Mouse (Mus musculus) C2C12 (cell line): ENCODE results near the gene Mapk7. TPM values are rescaled to one million over a fixed set of nuclear protein-coding genes. Genes with fewer than 3 reads are reported as not detected.

Experiments used
- H3K27me3 ChIP-seq: one replicate; pipeline ENCODE4 v1.6.1; 2011; ENCODE audit not compliant: control insufficient read depth, insufficient read depth, insufficient read length
- H3K36me3 ChIP-seq: one replicate; pipeline ENCODE4 v1.6.1; 2011; ENCODE audit not compliant: control insufficient read depth, insufficient read depth
- H3K4me3 ChIP-seq: one replicate; pipeline ENCODE4 v1.5.1; 2011; ENCODE audit warnings: mild to moderate bottlenecking, control low read depth; ENCODE audit not compliant: poor library complexity, insufficient read depth, severe bottlenecking
- H3K79me2 ChIP-seq: one replicate; pipeline ENCODE4 v1.6.1; 2011; ENCODE audit not compliant: control insufficient read depth, insufficient read depth
- H3K79me3 ChIP-seq: one replicate; pipeline ENCODE4 v1.6.1; 2011; ENCODE audit warnings: low read depth, control low read depth
- H3ac ChIP-seq: one replicate; pipeline ENCODE3; 2011; ENCODE audit warnings: low read depth; ENCODE audit not compliant: control insufficient read depth, insufficient read length
- CEBPB ChIP-seq: IDR thresholded peaks from one replicate; pipeline ENCODE4 v1.6.1; 2011; ENCODE audit warnings: low read depth, mild to moderate bottlenecking, control low read depth, moderate library complexity
- CTCF ChIP-seq: IDR thresholded peaks from one replicate; pipeline ENCODE4 v1.5.1; 2011; ENCODE audit not compliant: control insufficient read depth, insufficient read depth, insufficient read length
- FOSL1 ChIP-seq: IDR thresholded peaks from one replicate; pipeline ENCODE4 v1.8.0; 2011; ENCODE audit warnings: mild to moderate bottlenecking, low read length; ENCODE audit not compliant: poor library complexity, insufficient read depth, severe bottlenecking
- MAX ChIP-seq: IDR thresholded peaks from one replicate; pipeline ENCODE4 v1.6.1; 2011; ENCODE audit warnings: mild to moderate bottlenecking, control low read depth
- MYOD1 ChIP-seq: IDR thresholded peaks from one replicate; pipeline ENCODE4 v1.6.1; 2011; ENCODE audit warnings: low read depth; ENCODE audit not compliant: control insufficient read depth, insufficient read length
- MYOG ChIP-seq: IDR thresholded peaks from one replicate; pipeline ENCODE4 v1.6.1; 2011; ENCODE audit not compliant: control insufficient read depth, insufficient read length; ENCODE audit errors: extremely low read depth
- USF1 ChIP-seq: IDR thresholded peaks from one replicate; pipeline ENCODE4 v1.6.1; 2011; ENCODE audit warnings: low read depth, mild to moderate bottlenecking, control low read depth, moderate library complexity
- polyA plus RNA-seq: library from polyadenylated mRNA; unstranded; fragments of >200 nt; fragmentation: generic; extraction: Trizol; gene quantifications from one replicate; pipeline ENCODE4 v1.2.1, GENCODE M21; 2012; ENCODE audit warnings: missing spikeins

Mapk7 gene
- polyA plus RNA-seq, 1 experiment, result 21.3 TPM

DNA sequence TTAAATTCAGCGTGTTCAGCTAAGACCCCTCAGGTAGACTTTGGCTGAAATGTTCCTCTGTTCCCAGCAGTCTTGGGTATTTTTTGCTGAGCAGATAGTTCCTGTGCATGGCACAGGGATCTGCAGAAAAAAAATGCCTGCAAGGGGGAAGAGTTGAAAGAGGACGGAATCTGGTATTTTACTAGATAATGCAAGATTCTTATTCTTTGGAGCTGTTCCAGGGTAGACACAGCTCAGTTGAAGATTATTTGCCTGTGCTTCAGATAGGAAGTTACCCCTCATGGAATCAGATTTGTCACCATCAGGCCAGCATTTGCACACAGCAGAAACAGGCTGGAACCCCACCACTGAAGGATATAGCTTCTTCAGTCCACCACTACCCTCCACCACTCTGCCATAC is 1.3 kb upstream of the Mapk7 start:
- peaks cover 33% of the 10 kb centered on the region for H3K79me2 ChIP-seq
- H3K27me3 ChIP-seq, result no peaks in the 10 kb centered on the region
- no peak overlapping the region for H3K4me3 ChIP-seq
- H3K36me3 ChIP-seq, result peaks cover 23% of the 10 kb centered on the region
- no peak overlapping the region for H3ac ChIP-seq
- H3K79me3 ChIP-seq, result peaks cover 25% of the 10 kb centered on the region
- TF ChIP-seq CTCF, result no peak
- TF ChIP-seq MAX, result no peak
- TF ChIP-seq FOSL1, result no peak
- no peak for TF ChIP-seq USF1
- TF ChIP-seq MYOD1, result no peak
- no peak for TF ChIP-seq MYOG
- TF ChIP-seq CEBPB, result no peak

DNA sequence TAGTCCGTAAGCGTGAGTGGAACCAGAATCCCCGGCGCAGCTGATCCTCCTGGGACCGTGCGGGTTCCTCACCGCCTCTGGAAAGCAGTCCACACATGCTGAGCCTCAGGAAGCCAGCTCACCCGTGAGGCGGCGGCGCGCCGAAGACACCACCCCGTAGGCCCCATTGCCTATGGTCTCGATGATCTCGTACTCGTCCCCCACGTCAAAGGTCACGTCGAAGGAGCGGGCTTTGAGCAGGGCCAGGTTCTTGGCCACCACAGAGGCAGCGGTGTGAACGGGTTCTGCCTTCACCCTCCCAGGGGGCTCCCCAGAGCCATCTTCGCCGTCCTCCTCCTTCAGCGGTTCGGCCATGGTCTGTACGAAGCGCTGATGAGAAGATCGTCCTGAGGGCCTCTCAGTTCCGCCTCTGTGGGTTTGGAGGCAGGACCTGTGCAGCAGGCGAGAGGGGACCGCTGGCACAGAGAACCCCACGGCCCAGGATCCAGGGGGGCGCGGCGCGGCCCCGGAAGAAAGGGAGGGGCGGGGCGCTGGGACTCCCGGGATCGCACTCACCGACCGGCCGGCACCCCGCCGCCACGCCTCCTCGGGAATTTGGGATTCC is 579 bp downstream of the Mapk7 start:
- Histone ChIP-seq H3K79me2 (peaks cover 41% of the 10 kb centered on the region), H3K4me3 (peak overlapping the region; percentile 94), H3K36me3 (peaks cover 42% of the 10 kb centered on the region), H3K79me3 (peaks cover 25% of the 10 kb centered on the region), H3K27me3 (no peaks in the 10 kb centered on the region), H3ac (peak overlapping the region; percentile 98)
- TF ChIP-seq MYOD1 (no peak), USF1 (no peak), MYOG (no peak), MAX (peak; percentile 18), FOSL1 (no peak)

GRCm38 (mm10) chr11:61492749-61493401 is 1.3 kb downstream of the Mapk7 start:
- peaks cover 25% of the 10 kb centered on the region for H3K79me3 ChIP-seq
- H3K79me2 ChIP-seq, result peaks cover 41% of the 10 kb centered on the region
- H3K27me3 ChIP-seq, result no peaks in the 10 kb centered on the region
- H3ac ChIP-seq, result no peak overlapping the region
- peak; percentile 10 for TF ChIP-seq CEBPB
- TF ChIP-seq USF1, result no peak
- TF ChIP-seq MYOD1, result no peak
- peaks cover 49% of the 10 kb centered on the region for H3K36me3 ChIP-seq
- peak overlapping the region; percentile 94 for H3K4me3 ChIP-seq

- Histone ChIP-seq H3ac (no peak overlapping the region), H3K4me3 (no peak overlapping the region), H3K79me2 (peaks cover 41% of the 10 kb centered on the region), H3K79me3 (peaks cover 25% of the 10 kb centered on the region), H3K36me3 (peaks cover 49% of the 10 kb centered on the region), H3K27me3 (no peaks in the 10 kb centered on the region)
- TF ChIP-seq USF1 (no peak), MYOG (no peak)
Observed at GRCm38 (mm10) chr11:61490944-61491520, 3.2 kb downstream of the Mapk7 start.

DNA sequence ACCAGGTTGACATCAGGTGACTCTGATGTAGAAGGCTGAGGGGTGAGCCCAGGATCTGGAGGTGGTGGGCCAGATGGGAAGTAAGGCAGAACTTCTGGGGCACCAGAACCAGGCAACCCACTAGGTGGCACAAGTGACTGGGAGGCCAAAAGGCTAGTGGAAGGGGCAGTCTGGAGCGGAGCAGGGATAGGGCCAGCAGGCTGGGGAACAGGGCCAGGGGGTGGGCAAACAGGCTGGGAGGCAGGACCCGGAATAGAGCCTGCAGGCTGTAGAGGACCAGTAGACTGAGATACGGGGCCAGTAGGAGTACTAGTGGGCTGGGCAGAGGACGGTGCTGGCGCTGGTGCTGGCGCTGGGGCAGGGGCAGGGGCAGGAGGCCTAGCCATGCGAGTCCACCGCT is 4.3 kb downstream of the Mapk7 start:
- H3K36me3 ChIP-seq, result peaks cover 49% of the 10 kb centered on the region
- TF ChIP-seq CEBPB, result no peak
- no peak for TF ChIP-seq MYOG
- TF ChIP-seq FOSL1, result no peak
- no peak for TF ChIP-seq CTCF
- no peak for TF ChIP-seq USF1
- TF ChIP-seq MAX, result no peak
- TF ChIP-seq MYOD1, result no peak
- H3K79me2 ChIP-seq, result peaks cover 41% of the 10 kb centered on the region
- H3K4me3 ChIP-seq, result no peak overlapping the region
- H3ac ChIP-seq, result no peak overlapping the region
- peaks cover 25% of the 10 kb centered on the region for H3K79me3 ChIP-seq
- no peaks in the 10 kb centered on the region for H3K27me3 ChIP-seq

- Histone ChIP-seq H3K79me2 (peaks cover 41% of the 10 kb centered on the region), H3K36me3 (peaks cover 49% of the 10 kb centered on the region), H3K27me3 (no peaks in the 10 kb centered on the region), H3K4me3 (no peak overlapping the region), H3ac (no peak overlapping the region), H3K79me3 (peaks cover 25% of the 10 kb centered on the region)
- TF ChIP-seq CEBPB (no peak), FOSL1 (no peak), CTCF (no peak), USF1 (no peak), MYOG (no peak), MAX (no peak), MYOD1 (no peak)
Observed at GRCm38 (mm10) chr11:61489085-61489484, 5.1 kb downstream of the Mapk7 start.
